Mouse (Mus musculus) erythroblast, embryonic 14.5 days (primary cell): ENCODE results near the gene Tspan10. TPM values are rescaled to one million over a fixed set of nuclear protein-coding genes. Genes with fewer than 3 reads are reported as not detected.

Source experiments
- H3K27me3 ChIP-seq: 2 replicates; pipeline ENCODE4 v1.6.1; 2012; ENCODE audit warnings: inconsistent platforms; ENCODE audit not compliant: control insufficient read depth
- H3K36me3 ChIP-seq: 2 replicates; pipeline ENCODE4 v1.6.1; 2012; ENCODE audit warnings: mild to moderate bottlenecking, inconsistent platforms; ENCODE audit not compliant: control insufficient read depth
- H3K4me1 ChIP-seq: 2 replicates; pipeline ENCODE4 v1.6.1; 2012; ENCODE audit warnings: inconsistent platforms; ENCODE audit not compliant: control insufficient read depth
- H3K4me3 ChIP-seq: replicated peaks from 2 replicates; pipeline ENCODE3; 2012; ENCODE audit warnings: moderate library complexity, mild to moderate bottlenecking, inconsistent platforms
- H3K9me3 ChIP-seq: 2 replicates; pipeline ENCODE4 v1.6.1; 2012; ENCODE audit warnings: low read length, inconsistent platforms, mixed read lengths; ENCODE audit not compliant: control insufficient read depth
- GATA1 ChIP-seq: IDR thresholded peaks from 2 replicates; pipeline ENCODE4 v1.6.1; 2012; ENCODE audit warnings: low read length, inconsistent platforms, mixed read lengths
- TAL1 ChIP-seq: IDR thresholded peaks from 3 replicates; pipeline ENCODE4 v1.6.1; 2012; ENCODE audit warnings: low read length, inconsistent platforms, mixed read lengths
- polyA plus RNA-seq: library from polyadenylated mRNA; stranded (reverse); fragments of >175 nt; gene quantifications from 2 replicates; pipeline ENCODE4 v1.2.3, GENCODE M21; 2012

The Tspan10 gene
- polyA plus RNA-seq, 1 experiment = not detected

DNA sequence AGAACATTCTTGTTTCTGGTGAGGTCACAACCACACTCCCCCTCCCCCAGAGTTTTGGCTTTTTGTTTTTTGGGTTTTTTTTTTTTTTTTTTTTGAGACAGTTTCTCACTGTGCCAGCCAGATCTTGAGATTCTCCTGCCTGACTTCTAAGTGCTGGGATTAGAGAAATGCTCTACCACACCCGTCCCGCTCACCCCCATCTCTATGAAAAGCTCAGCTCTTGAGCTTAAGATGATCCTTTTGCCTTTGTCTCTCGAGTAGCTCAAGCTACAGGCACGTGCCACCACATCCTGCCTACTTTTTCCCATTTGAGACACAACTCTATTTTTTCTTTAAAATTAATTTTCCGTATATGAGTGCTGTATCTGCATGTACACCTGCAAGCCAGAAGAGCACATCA, 21.9 kb downstream of the Tspan10 start:
- Histone ChIP-seq H3K9me3 (no peaks in the 10 kb centered on the region), H3K36me3 (peaks cover 69% of the 10 kb centered on the region)

DNA sequence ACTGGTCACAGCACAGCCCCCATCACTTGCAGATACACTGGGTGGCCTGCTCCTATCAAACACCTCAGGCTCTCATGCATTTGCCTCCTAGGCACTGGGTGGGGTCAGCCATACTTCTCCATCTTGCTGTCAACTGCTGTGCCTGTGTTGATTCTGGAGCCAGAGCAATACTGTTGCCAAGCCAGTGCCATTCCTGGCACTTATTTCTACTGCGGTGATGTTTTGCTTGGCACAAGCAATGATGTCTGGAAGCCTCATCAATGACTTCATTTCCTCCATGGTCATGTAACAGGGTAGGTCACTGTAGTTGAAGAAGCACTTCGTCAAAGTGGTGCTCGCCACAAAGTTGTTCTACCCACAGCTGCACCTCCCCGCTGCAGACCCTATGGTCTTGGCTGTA, 23.1 kb downstream of the Tspan10 start:
- no peaks in the 10 kb centered on the region for H3K9me3 ChIP-seq
- peaks cover 72% of the 10 kb centered on the region for H3K36me3 ChIP-seq
- H3K4me3 ChIP-seq = no peak overlapping the region
- H3K27me3 ChIP-seq = no peaks in the 10 kb centered on the region
- H3K4me1 ChIP-seq = peaks cover 38% of the 10 kb centered on the region
- TF ChIP-seq GATA1 = no peak
- no peak for TF ChIP-seq TAL1

More for the DNA sequence above, 21.9 kb downstream of the Tspan10 start:
- Histone ChIP-seq H3K27me3 (no peaks in the 10 kb centered on the region), H3K4me3 (no peak overlapping the region), H3K4me1 (peaks cover 43% of the 10 kb centered on the region)
- TF ChIP-seq TAL1 = no peak
- no peak for TF ChIP-seq GATA1

DNA sequence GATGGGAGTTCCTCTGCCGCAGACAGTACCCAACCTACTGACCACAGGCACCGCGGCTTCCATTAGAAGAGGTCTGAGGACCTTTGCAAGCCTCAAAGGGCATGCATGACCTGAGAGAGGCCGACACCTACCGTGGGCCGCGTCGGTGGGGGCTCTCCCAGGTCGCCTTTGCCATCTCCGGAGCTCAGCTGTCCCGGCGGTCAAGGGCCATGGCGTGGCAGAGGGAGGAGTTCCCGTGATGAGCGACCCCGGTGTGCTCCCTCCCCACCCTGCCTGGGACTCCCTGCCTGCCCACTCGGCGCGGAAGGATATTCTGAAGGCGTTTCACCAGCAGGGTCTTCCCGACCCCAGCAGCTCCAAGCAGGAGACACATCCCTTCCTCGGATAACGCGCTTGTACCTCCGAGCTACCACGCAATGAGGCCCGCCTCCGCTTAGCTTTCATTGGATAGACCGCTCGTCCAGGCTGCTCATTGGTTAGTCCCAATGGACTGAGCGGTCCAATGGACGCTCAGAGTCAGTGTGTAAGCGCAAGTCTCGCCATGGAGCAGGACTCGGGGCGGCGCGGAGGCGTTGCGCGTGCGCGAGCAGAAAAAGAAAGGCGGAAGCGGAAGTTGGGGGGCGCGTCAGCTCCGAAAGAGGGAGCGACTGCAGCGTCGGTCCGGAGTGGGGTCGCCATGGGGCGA, 24.7 kb downstream of the Tspan10 start, which contains the start of gene Arl16:
Arl16 (minus strand) TSS at position 557 of the 685 bp plus-strand sequence.
- H3K27me3 ChIP-seq = no peaks in the 10 kb centered on the region
- TF ChIP-seq TAL1 (no peak), GATA1 (no peak)
- H3K36me3 ChIP-seq = peaks cover 72% of the 10 kb centered on the region
- H3K9me3 ChIP-seq = no peaks in the 10 kb centered on the region
- peaks cover 38% of the 10 kb centered on the region for H3K4me1 ChIP-seq
- peak within 1 kb of the TSS; percentile 84 for H3K4me3 ChIP-seq

DNA sequence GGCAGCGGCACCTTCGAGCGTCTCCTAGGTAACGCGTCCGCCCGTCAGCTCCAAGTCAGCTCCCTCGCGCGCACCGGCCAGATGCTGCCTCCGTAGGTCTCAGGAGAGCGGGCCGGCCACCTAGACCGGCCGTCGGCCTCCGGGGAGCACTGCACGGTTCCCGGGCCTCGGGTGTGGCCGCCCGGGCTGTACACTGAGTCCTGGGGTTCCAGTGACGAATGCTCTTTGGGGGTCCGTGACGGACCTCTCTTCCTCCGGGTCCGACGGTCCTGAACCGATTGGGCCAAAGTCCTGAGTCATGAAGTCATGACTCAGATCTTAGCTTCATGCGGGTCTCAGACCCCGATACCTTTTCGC, 25.3 kb downstream of the Tspan10 start:
- TF ChIP-seq GATA1 (no peak), TAL1 (no peak)
- H3K36me3 ChIP-seq = peaks cover 72% of the 10 kb centered on the region

GRCm38 (mm10) chr11:120472052-120472451, 29.6 kb downstream of the Tspan10 start:
- TF ChIP-seq TAL1 (no peak), GATA1 (no peak)
- Histone ChIP-seq H3K9me3 (no peaks in the 10 kb centered on the region), H3K4me1 (peaks cover 24% of the 10 kb centered on the region), H3K4me3 (no peak overlapping the region), H3K36me3 (peaks cover 82% of the 10 kb centered on the region), H3K27me3 (no peaks in the 10 kb centered on the region)

More for the DNA sequence above, 25.3 kb downstream of the Tspan10 start:
- no peaks in the 10 kb centered on the region for H3K27me3 ChIP-seq
- no peaks in the 10 kb centered on the region for H3K9me3 ChIP-seq
- H3K4me1 ChIP-seq = peaks cover 38% of the 10 kb centered on the region
- peak overlapping the region; percentile 84 for H3K4me3 ChIP-seq

DNA sequence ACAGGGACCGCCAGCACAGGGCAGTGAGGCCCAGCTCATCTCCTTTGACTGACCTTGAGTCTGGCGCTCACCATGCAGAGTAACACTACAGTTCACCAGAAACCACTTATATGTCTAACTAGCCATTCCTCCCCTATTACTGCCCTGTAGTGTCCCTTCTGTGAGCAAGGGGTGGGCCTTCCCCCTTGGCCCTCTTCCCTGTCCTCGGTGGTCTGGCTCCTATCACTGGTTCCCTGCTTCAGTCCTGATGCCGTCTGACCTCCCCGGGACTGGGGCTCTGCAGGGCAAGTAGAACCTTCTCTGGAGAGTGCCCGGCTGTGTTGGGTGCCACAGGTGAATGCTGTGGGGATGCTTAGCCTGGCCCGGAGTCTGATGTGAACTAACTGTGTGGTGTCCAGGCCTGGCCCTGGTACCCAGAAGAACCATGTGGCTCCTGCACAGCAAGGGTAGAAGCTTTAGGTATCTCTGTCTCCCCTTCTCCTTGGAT, 41.0 kb downstream of the Tspan10 start:
- Histone ChIP-seq H3K4me1 (peaks cover 52% of the 10 kb centered on the region), H3K4me3 (peak overlapping the region; percentile 73)
- TF ChIP-seq TAL1 = no peak
- TF ChIP-seq GATA1 = no peak

DNA sequence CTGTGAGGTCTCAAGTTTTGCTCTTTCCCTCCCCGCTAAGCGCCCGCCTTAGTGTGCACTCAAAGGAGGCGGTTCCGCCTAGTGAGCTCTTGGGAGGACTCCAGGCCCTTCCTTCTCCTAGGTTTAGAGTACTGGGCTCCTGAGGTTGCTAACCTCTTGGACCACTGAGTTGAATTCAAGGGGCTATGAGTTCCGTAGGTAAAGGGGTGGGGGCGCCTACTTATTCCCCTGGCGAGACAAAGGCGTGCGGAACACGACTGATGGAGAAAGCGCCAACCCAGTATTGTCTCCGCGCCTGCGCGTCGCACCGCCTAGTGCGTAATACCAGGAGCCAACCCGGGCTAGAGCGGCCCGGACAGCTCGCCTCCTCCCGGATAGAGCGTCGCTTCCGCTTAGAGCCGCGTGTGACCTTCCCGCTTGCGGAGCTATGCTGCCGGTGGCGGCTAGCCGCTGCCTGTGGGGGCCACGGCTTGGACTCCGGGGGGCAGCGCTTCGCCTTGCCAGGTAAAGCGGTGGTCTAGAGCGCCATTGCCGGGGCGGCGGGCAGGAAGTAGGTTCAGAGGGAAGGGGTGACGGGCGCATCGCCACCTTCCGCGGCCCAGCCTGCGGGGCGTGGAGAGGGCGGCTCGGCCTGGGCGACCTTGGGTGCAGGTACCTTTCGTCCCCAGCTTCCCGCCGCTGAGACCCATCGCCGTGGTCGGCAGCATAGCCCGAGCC, 42.0 kb downstream of the Tspan10 start, which contains the start of gene Mrpl12:
Mrpl12 (plus strand) TSS at position 349 of the 717 bp plus-strand sequence.
- no peaks in the 10 kb centered on the region for H3K27me3 ChIP-seq
- H3K36me3 ChIP-seq = peaks cover 82% of the 10 kb centered on the region
- no peaks in the 10 kb centered on the region for H3K9me3 ChIP-seq
- peaks cover 62% of the 10 kb centered on the region for H3K4me1 ChIP-seq
- TF ChIP-seq TAL1 (no peak), GATA1 (no peak)
- H3K4me3 ChIP-seq = peak within 1 kb of the TSS; percentile 73

More for the DNA sequence above, 41.0 kb downstream of the Tspan10 start:
- H3K27me3 ChIP-seq = no peaks in the 10 kb centered on the region
- H3K36me3 ChIP-seq = peaks cover 82% of the 10 kb centered on the region
- H3K9me3 ChIP-seq = no peaks in the 10 kb centered on the region

DNA sequence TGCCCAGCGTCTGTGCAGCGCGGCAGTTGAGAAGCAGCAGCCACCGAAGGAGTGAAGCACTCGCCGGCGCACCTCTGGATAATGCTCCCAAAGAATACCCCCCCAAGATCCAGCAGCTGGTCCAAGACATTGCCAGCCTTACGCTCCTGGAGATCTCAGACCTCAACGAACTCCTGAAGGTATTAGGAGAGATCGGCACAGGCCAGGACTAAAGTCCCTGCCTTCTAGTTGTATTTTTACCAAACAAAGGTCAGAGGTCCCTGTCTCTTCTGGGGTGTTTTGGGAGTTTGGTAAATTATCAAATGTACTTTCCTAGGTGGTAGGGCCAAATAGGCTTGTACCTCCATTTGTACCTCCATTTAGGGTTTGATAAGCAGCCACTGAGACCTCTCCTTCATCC, 42.8 kb downstream of the Tspan10 start:
- H3K9me3 ChIP-seq = no peaks in the 10 kb centered on the region
- no peaks in the 10 kb centered on the region for H3K27me3 ChIP-seq
- TF ChIP-seq GATA1 (no peak), TAL1 (no peak)
- H3K4me1 ChIP-seq = peaks cover 70% of the 10 kb centered on the region
- H3K4me3 ChIP-seq = peak overlapping the region; percentile 73
- peaks cover 83% of the 10 kb centered on the region for H3K36me3 ChIP-seq

- Histone ChIP-seq H3K9me3 (no peaks in the 10 kb centered on the region), H3K27me3 (no peaks in the 10 kb centered on the region), H3K36me3 (peaks cover 56% of the 10 kb centered on the region), H3K4me1 (peaks cover 97% of the 10 kb centered on the region), H3K4me3 (no peak overlapping the region)
- TF ChIP-seq TAL1 (no peak), GATA1 (no peak)
Observed at GRCm38 (mm10) chr11:120488516-120488915, 46.1 kb downstream of the Tspan10 start.
